Mouse (Mus musculus) hindbrain, embryonic 15.5 days (tissue): ENCODE results near the gene Dgka. TPM values are rescaled to one million over a fixed set of nuclear protein-coding genes. Genes with fewer than 3 reads are reported as not detected.
"Not testable (repeated sequence)": the region's sequence is repeated elsewhere in the genome, so short reads cannot be mapped to it uniquely, and the experiment has no call there.

Source experiments
- ATAC-seq: fragments of 200-750 bp; cut with Nextera tagmentation; 2 replicates; pipeline ENCODE4 v1.8.0; 2017; ENCODE audit warnings: low read depth, moderate number of reproducible peaks, moderate TSS enrichment; ENCODE audit not compliant: low FRiP score
- H3K27ac ChIP-seq: fragments of 300-500 bp; sonication (generic); replicated peaks from 2 replicates; pipeline ENCODE4 v1.5.1; 2015; ENCODE audit warnings: mild to moderate bottlenecking, inconsistent platforms
- H3K27me3 ChIP-seq: fragments of 300-500 bp; sonication (generic); 2 replicates; pipeline ENCODE4 v1.6.1; 2015; ENCODE audit warnings: control low read depth, inconsistent platforms
- H3K36me3 ChIP-seq: fragments of 300-500 bp; sonication (generic); 2 replicates; pipeline ENCODE4 v1.6.1; 2015; ENCODE audit warnings: control low read depth, inconsistent platforms
- H3K4me1 ChIP-seq: fragments of 300-500 bp; sonication (generic); replicated peaks from 2 replicates; pipeline ENCODE4 v1.6.1; 2015; ENCODE audit warnings: control low read depth, inconsistent platforms
- H3K4me2 ChIP-seq: fragments of 300-500 bp; sonication (generic); 2 replicates; pipeline ENCODE4 v1.6.1; 2015; ENCODE audit warnings: moderate library complexity, mild to moderate bottlenecking, inconsistent platforms
- H3K4me3 ChIP-seq: fragments of 300-500 bp; sonication (generic); 2 replicates; pipeline ENCODE4 v1.5.1; 2015; ENCODE audit warnings: mild to moderate bottlenecking, inconsistent platforms
- H3K9ac ChIP-seq: fragments of 300-500 bp; sonication (generic); 2 replicates; pipeline ENCODE4 v1.6.1; 2015; ENCODE audit warnings: inconsistent platforms
- H3K9me3 ChIP-seq: fragments of 300-500 bp; sonication (generic); 2 replicates; pipeline ENCODE4 v1.6.1; 2016; ENCODE audit warnings: control low read depth, inconsistent platforms
- WGBS: fragments of 180-500 bp; shearing (Covaris S2); methylation state at CpG from one replicate; pipeline ENCODE4 v1.1.7; 2015; 5-methylcytosine and 5-hydroxymethylcytosine counted together
- polyA plus RNA-seq: library from polyadenylated mRNA; unstranded; fragments of >200 nt; fragmentation: Nextera tagmentation; extraction: Ambion mirVana; gene quantifications from 2 replicates; pipeline ENCODE4 v1.2.1, GENCODE M21; 2015

Gene Dgka
- polyA plus RNA-seq, 1 experiment from 2014 or later: 8.9 TPM

GRCm38 (mm10) chr10:128725466-128725865 lies 19.2 kb downstream of the Dgka start:
- H3K27me3 ChIP-seq, H3K27ac ChIP-seq, H3K4me2 ChIP-seq, H3K9ac ChIP-seq, H3K4me3 ChIP-seq, ATAC-seq, H3K4me1 ChIP-seq, H3K36me3 ChIP-seq, H3K9me3 ChIP-seq: not testable (repeated sequence)
- WGBS: 82% methylated on average over 3 of the region's 4 CpGs

- 88% methylated on average over 19 of the region's 19 CpGs for WGBS
These were observed 28.8 kb downstream of the Dgka start for GRCm38 (mm10) chr10:128715559-128716537.

GRCm38 (mm10) chr10:128711318-128711717 lies 33.3 kb downstream of the Dgka start:
- ATAC-seq, H3K4me3 ChIP-seq, H3K36me3 ChIP-seq, H3K27ac ChIP-seq, H3K4me2 ChIP-seq, H3K4me1 ChIP-seq, H3K27me3 ChIP-seq, H3K9ac ChIP-seq, H3K9me3 ChIP-seq: not testable (repeated sequence)
- 98% methylated on average over 7 of the region's 7 CpGs for WGBS

More at GRCm38 (mm10) chr10:128715559-128716537, 28.8 kb downstream of the Dgka start:
- Histone ChIP-seq H3K9me3 (no peaks in the 10 kb centered on the region), H3K27me3 (no peaks in the 10 kb centered on the region), H3K36me3 (no peaks in the 10 kb centered on the region), H3K27ac (no peak overlapping the region), H3K9ac (no peak overlapping the region), H3K4me1 (no peaks in the 10 kb centered on the region), H3K4me3 (no peak overlapping the region), H3K4me2 (no peak overlapping the region)
- no peak for ATAC-seq

- Histone ChIP-seq H3K9me3 (no peaks in the 10 kb centered on the region), H3K4me2 (peak overlapping the region; percentile 95), H3K36me3 (no peaks in the 10 kb centered on the region), H3K27ac (0 out of 2 replicates have a peak overlapping the region, but pooled peaks have one; percentile 15), H3K4me3 (peak overlapping the region; percentile 73), H3K27me3 (0 out of 2 replicates have a peak, but pooled peaks cover 3% of the 10 kb centered on the region), H3K9ac (no peak overlapping the region; the same call in 1 of the 2 replicates), H3K4me1 (peaks cover 12% of the 10 kb centered on the region)
- ATAC-seq: no peak; the same call in 1 of the 2 replicates
- WGBS: 11% methylated on average over 11 of the region's 11 CpGs
These were observed 39.4 kb downstream of the Dgka start for GRCm38 (mm10) chr10:128705317-128705693.

GRCm38 (mm10) chr10:128704491-128705316 lies 40.0 kb downstream of the Dgka start, which contains the start of gene Cdk2:
TSS of gene Cdk2 (minus strand) at chr10:128705031.
- WGBS: under 1% methylated on average over 61 of the region's 62 CpGs
- peak within 1 kb of the TSS; percentile 53 for H3K9ac ChIP-seq

DNA sequence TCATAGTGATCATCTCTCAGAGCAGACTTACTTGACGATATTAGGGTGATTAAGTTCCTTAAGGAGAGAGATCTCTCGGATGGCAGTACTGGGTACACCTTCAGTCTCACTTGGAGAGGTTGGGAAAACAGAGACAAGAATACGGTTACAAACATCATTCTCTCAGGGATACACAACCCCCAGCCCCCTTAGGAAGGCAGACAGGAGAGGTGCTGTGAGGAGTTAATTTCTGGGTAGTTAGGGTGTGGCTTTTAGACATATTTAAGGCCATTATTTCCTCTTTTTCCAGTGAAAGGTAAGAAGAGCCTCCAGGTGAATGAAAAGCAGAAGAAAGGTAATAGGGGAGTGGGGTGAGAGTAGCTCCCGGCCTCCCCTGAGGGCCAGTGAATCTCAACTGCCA lies 40.8 kb downstream of the Dgka start, which contains the start of gene Pmel:
Gene Pmel, plus strand, starts transcription at position 301 of the 400 bp plus-strand sequence.
- H3K27ac ChIP-seq: peak within 1 kb of the TSS; percentile 82
- WGBS: 30% methylated on average over 4 of the region's 4 CpGs
- no peaks in the 10 kb centered on the region for H3K9me3 ChIP-seq

More at GRCm38 (mm10) chr10:128704491-128705316, 40.0 kb downstream of the Dgka start, which contains the start of gene Cdk2:
- Histone ChIP-seq H3K4me1 (peaks cover 12% of the 10 kb centered on the region), H3K9me3 (no peaks in the 10 kb centered on the region), H3K27me3 (0 out of 2 replicates have a peak, but pooled peaks cover 3% of the 10 kb centered on the region), H3K27ac (peak within 1 kb of the TSS; percentile 82), H3K4me2 (peak within 1 kb of the TSS; percentile 95), H3K36me3 (no peaks in the 10 kb centered on the region), H3K4me3 (peak within 1 kb of the TSS; percentile 73)
- peak; percentile 94 for ATAC-seq

DNA sequence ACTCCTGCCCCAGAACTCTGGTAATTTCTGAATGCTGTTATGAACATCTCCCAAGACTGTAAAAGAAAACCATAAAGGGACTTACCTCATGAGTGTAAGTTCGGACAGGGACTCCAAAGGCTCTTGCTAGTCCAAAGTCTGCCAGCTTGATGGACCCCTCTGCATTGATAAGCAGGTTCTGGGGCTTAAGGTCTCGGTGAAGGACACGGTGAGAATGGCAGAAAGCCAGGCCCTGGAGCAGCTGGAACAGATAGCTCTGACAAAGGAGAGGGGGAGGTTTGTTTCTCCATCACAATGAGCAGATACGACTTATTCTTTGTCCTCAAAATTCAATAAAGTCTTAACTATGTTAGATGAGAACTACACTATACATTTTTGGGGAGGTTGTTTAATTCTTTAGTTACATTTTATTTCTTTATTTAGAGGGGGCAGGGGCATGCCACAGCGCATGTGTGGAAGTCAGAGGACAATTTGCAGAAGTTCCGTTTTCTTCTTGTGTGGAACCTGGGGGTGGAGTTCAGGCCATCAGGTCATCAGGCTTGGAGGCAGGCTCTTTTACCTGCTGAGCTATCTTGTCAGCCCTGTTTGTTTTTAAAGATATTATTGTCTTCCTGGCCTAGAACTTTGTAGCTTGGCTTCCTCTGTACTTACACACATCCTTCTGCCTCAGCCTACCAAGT lies 42.2 kb downstream of the Dgka start:
- Histone ChIP-seq H3K4me1 (peaks cover 12% of the 10 kb centered on the region), H3K4me3 (no peak overlapping the region), H3K27me3 (0 out of 2 replicates have a peak, but pooled peaks cover 3% of the 10 kb centered on the region), H3K27ac (no peak overlapping the region), H3K4me2 (no peak overlapping the region), H3K36me3 (no peaks in the 10 kb centered on the region), H3K9ac (no peak overlapping the region), H3K9me3 (no peaks in the 10 kb centered on the region)
- WGBS: 77% methylated on average over 6 of the region's 6 CpGs
- ATAC-seq: no peak

More for the DNA sequence above, 40.8 kb downstream of the Dgka start, which contains the start of gene Pmel:
- Histone ChIP-seq H3K27me3 (0 out of 2 replicates have a peak, but pooled peaks cover 3% of the 10 kb centered on the region), H3K36me3 (no peaks in the 10 kb centered on the region), H3K4me3 (peak within 1 kb of the TSS; percentile 73), H3K4me1 (peaks cover 12% of the 10 kb centered on the region), H3K9ac (peak within 1 kb of the TSS; percentile 53), H3K4me2 (peak within 1 kb of the TSS; percentile 95)
- no peak for ATAC-seq

DNA sequence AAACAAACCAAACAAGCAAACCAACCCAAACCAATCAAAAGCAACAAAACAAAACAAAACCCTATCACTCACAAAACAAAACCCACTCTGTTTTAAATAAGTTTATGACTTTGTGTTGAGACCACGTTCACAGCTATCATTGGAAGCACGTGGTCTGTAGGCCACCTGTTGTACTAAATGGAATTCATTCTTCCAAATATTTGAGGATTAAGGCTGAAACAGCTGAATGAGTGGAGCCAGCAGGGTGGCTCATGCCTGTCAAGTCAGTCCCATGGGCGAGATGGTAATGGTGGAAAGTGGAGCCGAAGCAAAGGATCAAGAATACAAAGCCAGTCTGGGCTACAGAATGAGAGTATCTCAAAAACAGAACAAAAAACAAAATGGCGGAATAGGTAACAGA lies 43.9 kb downstream of the Dgka start:
- no peak overlapping the region for H3K4me3 ChIP-seq
- H3K4me2 ChIP-seq: no peak overlapping the region
- no peak overlapping the region for H3K9ac ChIP-seq
- no peaks in the 10 kb centered on the region for H3K36me3 ChIP-seq
- H3K27ac ChIP-seq: no peak overlapping the region
- WGBS: 91% methylated on average over 5 of the region's 5 CpGs
- no peaks in the 10 kb centered on the region for H3K27me3 ChIP-seq
- no peaks in the 10 kb centered on the region for H3K9me3 ChIP-seq
- H3K4me1 ChIP-seq: peaks cover 14% of the 10 kb centered on the region
- ATAC-seq: no peak

- Histone ChIP-seq H3K36me3 (no peaks in the 10 kb centered on the region), H3K4me3 (no peak overlapping the region), H3K27me3 (no peaks in the 10 kb centered on the region), H3K4me1 (peaks cover 19% of the 10 kb centered on the region), H3K9ac (no peak overlapping the region), H3K27ac (no peak overlapping the region), H3K9me3 (no peaks in the 10 kb centered on the region), H3K4me2 (no peak overlapping the region)
- ATAC-seq: no peak
- WGBS: 86% methylated on average over 11 of the region's 11 CpGs
These were observed 45.0 kb downstream of the Dgka start for GRCm38 (mm10) chr10:128699611-128700010.

- WGBS: 84% methylated on average over 5 of the region's 5 CpGs
These were observed 45.6 kb downstream of the Dgka start for GRCm38 (mm10) chr10:128699006-128699405.

DNA sequence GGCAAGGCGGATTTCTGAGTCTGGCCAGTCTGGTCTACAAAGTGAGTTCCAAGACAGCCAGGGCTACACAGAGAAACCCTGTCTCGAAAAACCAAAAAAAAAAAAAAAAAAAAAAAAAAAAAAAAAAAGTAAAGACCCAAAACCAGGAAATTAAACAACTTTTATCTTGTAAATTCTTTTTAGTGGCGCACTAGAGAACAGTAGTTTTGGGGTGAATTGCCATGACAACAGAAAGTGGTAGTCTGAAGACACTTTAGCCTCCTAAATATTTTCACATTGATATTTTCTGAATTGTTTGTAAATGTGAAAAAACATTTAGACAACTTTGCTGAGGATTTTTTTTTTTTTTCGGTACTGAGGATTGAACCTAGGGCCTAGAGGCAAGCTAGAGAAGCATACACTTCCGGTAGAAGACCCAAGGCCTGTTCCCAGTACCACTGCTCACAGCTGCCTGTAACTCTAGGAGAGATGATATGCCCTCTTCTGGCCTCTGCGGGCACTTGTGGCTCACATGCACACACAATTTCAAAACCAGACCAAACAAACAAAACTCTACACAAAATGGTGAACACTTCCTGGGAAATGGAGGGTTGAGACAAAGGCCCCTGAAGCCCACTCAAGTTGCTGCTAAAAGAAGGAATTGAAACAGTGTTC lies 47.5 kb downstream of the Dgka start:
- H3K27ac ChIP-seq: peak overlapping the region; percentile 89
- no peaks in the 10 kb centered on the region for H3K9me3 ChIP-seq
- H3K4me2 ChIP-seq: peak overlapping the region; percentile 74
- no peaks in the 10 kb centered on the region for H3K27me3 ChIP-seq
- WGBS: 87% methylated on average over 6 of the region's 6 CpGs
- H3K4me3 ChIP-seq: peak overlapping the region; percentile 45
- peaks cover 15% of the 10 kb centered on the region for H3K4me1 ChIP-seq
- peak overlapping the region; percentile 44; the same call in 1 of the 2 replicates for H3K9ac ChIP-seq
- no peaks in the 10 kb centered on the region for H3K36me3 ChIP-seq
- no peak for ATAC-seq

More at GRCm38 (mm10) chr10:128699006-128699405, 45.6 kb downstream of the Dgka start:
- no peak for ATAC-seq
- Histone ChIP-seq H3K4me2 (no peak overlapping the region), H3K36me3 (no peaks in the 10 kb centered on the region), H3K4me3 (no peak overlapping the region), H3K9me3 (no peaks in the 10 kb centered on the region), H3K4me1 (peaks cover 18% of the 10 kb centered on the region), H3K27me3 (no peaks in the 10 kb centered on the region), H3K9ac (no peak overlapping the region), H3K27ac (no peak overlapping the region)
